21 mouse cellular contexts compared by ENCODE assay signal in genomic region chr17:43374020-43374419, GRCm38 (mm10). TPM values are rescaled to one million over a fixed set of nuclear protein-coding genes. Genes with fewer than 3 reads are reported as not detected.
DNase-seq lines count a peak whose midpoint lies in the region; ATAC-seq lines count a peak whose summit lies in the region.
"Had no signal": no experiment of that assay in that cellular context is flagged by ENCODE, and none has a peak within 500 bp of the region (broad histone marks: within the 10 kb centered on the region; RNA-seq: fewer than 3 reads in every experiment).

No protein-coding gene starts in this region.

- H3K4me1 ChIP-seq in kidney, embryonic 15.5 days: peaks cover 21% of the 10 kb centered on the region
- peaks cover 44% of the 10 kb centered on the region for H3K4me1 ChIP-seq in lung, embryonic 16.5 days (replicated peaks; ENCODE audit: control insufficient read depth, insufficient read depth, low read length)
- H3K4me1 ChIP-seq: hindbrain, embryonic 15.5 days; limb, embryonic 10.5 days had no signal

- no peaks in the 10 kb centered on the region for H3K27me3 ChIP-seq in kidney, embryonic 15.5 days
- H3K27me3 ChIP-seq in lung, embryonic 16.5 days (ENCODE audit: control insufficient read depth, insufficient read depth, low read depth, low read length): no peaks in the 10 kb centered on the region
- H3K27me3 ChIP-seq: CH12.LX; hindbrain, embryonic 15.5 days; megakaryocyte, embryonic 14.5 days had no signal

- 66% methylated on average over 4 of the region's 4 CpGs for WGBS in kidney, embryonic 15.5 days
- WGBS in lung, embryonic 16.5 days: 9% methylated on average over 4 of the region's 4 CpGs

- intact Hi-C loops in heart, postnatal 10 days (cut with DNase I): no loop called here

- H3K27ac ChIP-seq in kidney, embryonic 15.5 days: peak overlapping the region; percentile 24
- peak overlapping the region; percentile 93 for H3K27ac ChIP-seq in lung, embryonic 16.5 days (ENCODE audit: low read length)
- H3K27ac ChIP-seq: hindbrain, embryonic 15.5 days; left cerebral cortex, adult 2 months; limb, embryonic 10.5 days; liver, embryonic 14.5 days had no signal

- H3K4me2 ChIP-seq in kidney, embryonic 15.5 days: no peak overlapping the region
- H3K4me2 ChIP-seq in lung, embryonic 16.5 days (ENCODE audit: low read depth, low read length): peak overlapping the region; percentile 44
- H3K4me2 ChIP-seq: hindbrain, embryonic 15.5 days had no signal

- no peaks in the 10 kb centered on the region for H3K36me3 ChIP-seq in kidney, embryonic 15.5 days
- H3K36me3 ChIP-seq in lung, embryonic 16.5 days (ENCODE audit: control insufficient read depth, insufficient read depth, low read length): no peaks in the 10 kb centered on the region
- H3K36me3 ChIP-seq: hindbrain, embryonic 15.5 days; limb, embryonic 10.5 days had no signal

- DNase-seq in heart, adult 11 months: peak; percentile 91
- DNase-seq in heart, postnatal 10 days: no peak
- DNase-seq in kidney, postnatal 4 days: no peak
- no peak for DNase-seq in lung, postnatal 14 days
- peak; percentile 56 for DNase-seq in lung, postnatal 36 days
- DNase-seq in embryo, embryonic 9.5 days (ENCODE audit: extremely low spot score): no peak
- DNase-seq: adrenal gland, adult 8-10 months; cerebellum, adult 11 months; cerebellum, postnatal 36 days had no signal

- H3K9ac ChIP-seq in kidney, embryonic 15.5 days: no peak overlapping the region
- peak overlapping the region; percentile 34; the same call in 1 of the 2 replicates for H3K9ac ChIP-seq in lung, embryonic 16.5 days (ENCODE audit: low read length)
- H3K9ac ChIP-seq: hindbrain, embryonic 15.5 days; liver, embryonic 14.5 days had no signal

- ATAC-seq in kidney, embryonic 15.5 days (replicated peaks; ENCODE audit: low FRiP score): no peak
- peak; percentile 76 for ATAC-seq in lung, embryonic 16.5 days (ENCODE audit: low read depth)
- ATAC-seq: forebrain, embryonic 16.5 days; intestine, postnatal 0 days had no signal

- no peaks in the 10 kb centered on the region for H3K9me3 ChIP-seq in kidney, embryonic 15.5 days (replicated peaks)
- H3K9me3 ChIP-seq in lung, embryonic 16.5 days (ENCODE audit: control insufficient read depth, low read length): no peaks in the 10 kb centered on the region
- H3K9me3 ChIP-seq: hindbrain, embryonic 15.5 days; limb, embryonic 10.5 days had no signal

- no peak overlapping the region for H3K4me3 ChIP-seq in kidney, embryonic 15.5 days (replicated peaks)
- peak overlapping the region; percentile 11; the same call in 1 of the 2 replicates for H3K4me3 ChIP-seq in lung, embryonic 16.5 days (ENCODE audit: low read length)
- H3K4me3 ChIP-seq: erythroblast, embryonic 14.5 days; hindbrain, embryonic 15.5 days; left cerebral cortex, adult 2 months; limb, embryonic 10.5 days; megakaryocyte, embryonic 14.5 days had no signal

RNA-seq across cellular contexts. Expression of gene Adgrf5, which starts 13.8 kb away (rescaled TPM):
- 100 to 1,000 TPM; 219 to 248 TPM for total RNA-seq in heart, postnatal 10 days (2021)
- 21.6 and 21.8 TPM in 2 replicates for polyA plus RNA-seq in kidney, embryonic 15.5 days (2015; fragmentation: Nextera tagmentation; extraction: Ambion mirVana)
- polyA plus RNA-seq in lung, embryonic 16.5 days (2015; fragmentation: Nextera tagmentation; extraction: Ambion mirVana): 34.5 and 34.9 TPM in 2 replicates
- total RNA-seq: CH12.LX; granulocyte monocyte progenitor cell, adult 5-6 weeks had no signal
- polyA plus RNA-seq: erythroblast, embryonic 14.5 days had no signal

Comparison
In these comparisons a context has a peak if more than half of its experiments do, and no peak if none do; other contexts are left out.
1. DNase-seq: peak in heart, adult 11 months (single experiment) and lung, postnatal 36 days (single experiment); none in heart, postnatal 10 days (0 of 2), kidney, postnatal 4 days (0 of 2), lung, postnatal 14 days (single experiment) and embryo, embryonic 9.5 days (single experiment).